Mouse (Mus musculus) C2C12 (cell line): ENCODE measurements around the gene Pbx1.

Source experiments
- CTCF ChIP-seq: IDR thresholded peaks from one replicate; pipeline ENCODE4 v1.5.1; 2011; ENCODE audit not compliant: control insufficient read depth, insufficient read depth, insufficient read length
- MAX ChIP-seq: IDR thresholded peaks from one replicate; pipeline ENCODE4 v1.6.1; 2011; ENCODE audit warnings: mild to moderate bottlenecking, control low read depth

DNA sequence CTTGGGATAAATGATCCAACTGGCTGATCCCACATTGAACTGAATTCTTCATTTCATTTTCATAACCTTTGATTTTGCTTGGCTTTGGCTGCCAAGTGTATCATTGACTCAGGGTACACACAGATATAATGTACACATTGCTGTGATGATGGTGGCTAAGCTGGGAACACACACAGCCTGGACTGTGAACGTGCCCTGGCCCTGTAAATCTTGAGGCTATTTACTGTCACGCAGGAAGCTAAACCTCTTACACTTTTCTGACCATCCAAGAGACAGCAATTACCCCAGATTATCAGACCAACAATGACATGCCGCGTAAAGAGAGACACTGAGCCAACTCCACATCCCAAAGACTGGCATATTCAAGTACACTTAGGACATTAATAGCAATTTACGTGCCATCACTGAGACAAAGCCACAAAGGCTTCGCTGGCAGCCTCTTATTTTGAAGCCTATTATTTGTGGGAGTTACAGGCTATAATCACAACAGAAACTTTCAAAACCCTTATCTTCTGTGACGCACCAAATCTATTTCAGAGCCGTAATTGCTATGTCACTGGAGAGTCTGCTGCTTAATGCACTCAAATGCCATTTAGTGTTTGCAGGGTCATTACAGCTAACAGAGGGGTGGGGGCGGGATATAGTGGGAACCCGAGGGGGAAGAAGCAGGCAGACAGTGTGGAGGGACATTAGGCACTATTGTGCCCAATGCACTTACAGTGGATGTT is 262.9 kb downstream of the Pbx1 start:
- no peak for TF ChIP-seq CTCF
- TF ChIP-seq MAX: no peak
